Mouse (Mus musculus) midbrain, embryonic 11.5 days (tissue): ENCODE measurements at regions not wholly inside any gene's neighbourhood (a gene's known extent, or its start where the extent isn't known, plus 50 kb on each side); places are given as distances from the start of the nearest gene placed in this dataset.

ENCODE experiments used
- ATAC-seq: fragments of 200-750 bp; cut with Nextera tagmentation; 2 replicates; pipeline ENCODE4 v1.8.0; 2017; ENCODE audit warnings: moderate TSS enrichment, moderate library complexity; ENCODE audit not compliant: low FRiP score
- DNase-seq: peaks from one replicate; pipeline ENCODE4 v3.0.0; 2015; ENCODE audit warnings: low spot score; ENCODE audit errors: missing footprints
- H3K27ac ChIP-seq: fragments of 300-500 bp; sonication (generic); 2 replicates; pipeline ENCODE4 v1.5.1; 2014; ENCODE audit warnings: low read depth, low read length
- H3K27me3 ChIP-seq: fragments of 300-500 bp; sonication (generic); 2 replicates; pipeline ENCODE4 v1.6.1; 2014; ENCODE audit warnings: mild to moderate bottlenecking, low read length, moderate library complexity, mixed read lengths; ENCODE audit not compliant: control insufficient read depth, insufficient read depth
- H3K36me3 ChIP-seq: fragments of 300-500 bp; sonication (generic); 2 replicates; pipeline ENCODE4 v1.6.1; 2014; ENCODE audit warnings: mild to moderate bottlenecking, low read length, moderate library complexity, mixed read lengths; ENCODE audit not compliant: control insufficient read depth, insufficient read depth
- H3K4me1 ChIP-seq: fragments of 300-500 bp; sonication (generic); 2 replicates; pipeline ENCODE4 v1.6.1; 2014; ENCODE audit warnings: low read length; ENCODE audit not compliant: control insufficient read depth, insufficient read depth
- H3K4me2 ChIP-seq: fragments of 300-500 bp; sonication (generic); 2 replicates; pipeline ENCODE4 v1.6.1; 2014; ENCODE audit warnings: mild to moderate bottlenecking, moderate library complexity
- H3K4me3 ChIP-seq: fragments of 300-500 bp; sonication (generic); 2 replicates; pipeline ENCODE4 v1.5.1; 2014; ENCODE audit warnings: low read depth, low read length
- H3K9ac ChIP-seq: fragments of 300-500 bp; sonication (generic); 2 replicates; pipeline ENCODE4 v1.6.1; 2014; ENCODE audit warnings: low read length
- H3K9me3 ChIP-seq: fragments of 300-500 bp; sonication (generic); 2 replicates; pipeline ENCODE4 v1.6.1; 2016; ENCODE audit warnings: low read length; ENCODE audit not compliant: control insufficient read depth
- WGBS: fragments of 180-500 bp; shearing (Covaris S2); extraction: QIAGEN DNeasy Blood & Tissue Kit; methylation state at CpG from one replicate; pipeline ENCODE4 v1.1.7; 2014; 5-methylcytosine and 5-hydroxymethylcytosine counted together

DNA sequence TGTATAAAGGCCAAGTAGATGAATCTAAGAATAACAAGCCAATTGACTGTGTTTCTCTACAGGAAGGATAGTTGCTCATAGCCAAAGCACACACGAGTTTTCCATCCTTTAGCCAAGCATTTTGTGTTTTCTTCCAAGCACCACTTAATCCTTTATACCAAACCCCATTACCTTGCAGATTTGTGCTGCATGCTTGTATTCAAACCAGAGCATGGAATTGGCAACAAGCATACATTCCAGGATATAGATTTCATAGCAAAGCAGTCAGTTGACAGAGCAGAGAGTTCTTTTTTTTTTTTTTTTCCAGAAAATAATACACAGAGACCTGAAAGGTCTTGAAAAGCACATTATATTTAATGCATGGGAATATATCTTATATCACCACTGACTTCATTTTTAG lies 169.9 kb downstream of the Pom121l12 start:
- no peak overlapping the region for H3K27ac ChIP-seq
- H3K4me1 ChIP-seq, result no peaks in the 10 kb centered on the region
- no peaks in the 10 kb centered on the region for H3K36me3 ChIP-seq
- ATAC-seq (no peak), DNase-seq (no peak)
- H3K9ac ChIP-seq, result no peak overlapping the region
- H3K4me2 ChIP-seq, result no peak overlapping the region
- H3K9me3 ChIP-seq, result no peaks in the 10 kb centered on the region
- no peak overlapping the region for H3K4me3 ChIP-seq
- 65% methylated on average over 1 of the region's 1 CpGs for WGBS
- H3K27me3 ChIP-seq, result no peaks in the 10 kb centered on the region

GRCm38 (mm10) chr11:14769448-14770357 lies 170.6 kb downstream of the Pom121l12 start:
- no peak overlapping the region for H3K4me2 ChIP-seq
- H3K27ac ChIP-seq, result no peak overlapping the region
- no peak overlapping the region for H3K4me3 ChIP-seq
- no peaks in the 10 kb centered on the region for H3K4me1 ChIP-seq
- ATAC-seq (no peak), DNase-seq (peak; percentile 82)
- no peak overlapping the region for H3K9ac ChIP-seq
- no peaks in the 10 kb centered on the region for H3K27me3 ChIP-seq
- no peaks in the 10 kb centered on the region for H3K36me3 ChIP-seq
- no peaks in the 10 kb centered on the region for H3K9me3 ChIP-seq
- WGBS, result 46% methylated on average over 9 of the region's 9 CpGs

- ATAC-seq (no peak), DNase-seq (no peak)
- no peak overlapping the region for H3K4me2 ChIP-seq
- no peak overlapping the region for H3K27ac ChIP-seq
- no peak overlapping the region for H3K4me3 ChIP-seq
- no peaks in the 10 kb centered on the region for H3K36me3 ChIP-seq
- H3K27me3 ChIP-seq, result no peaks in the 10 kb centered on the region
- no peak overlapping the region for H3K9ac ChIP-seq
- no peaks in the 10 kb centered on the region for H3K4me1 ChIP-seq
- no peaks in the 10 kb centered on the region for H3K9me3 ChIP-seq
- 81% methylated on average over 1 of the region's 1 CpGs for WGBS
These were observed 199.2 kb downstream of the Pom121l12 start for GRCm38 (mm10) chr11:14798314-14798713.

DNA sequence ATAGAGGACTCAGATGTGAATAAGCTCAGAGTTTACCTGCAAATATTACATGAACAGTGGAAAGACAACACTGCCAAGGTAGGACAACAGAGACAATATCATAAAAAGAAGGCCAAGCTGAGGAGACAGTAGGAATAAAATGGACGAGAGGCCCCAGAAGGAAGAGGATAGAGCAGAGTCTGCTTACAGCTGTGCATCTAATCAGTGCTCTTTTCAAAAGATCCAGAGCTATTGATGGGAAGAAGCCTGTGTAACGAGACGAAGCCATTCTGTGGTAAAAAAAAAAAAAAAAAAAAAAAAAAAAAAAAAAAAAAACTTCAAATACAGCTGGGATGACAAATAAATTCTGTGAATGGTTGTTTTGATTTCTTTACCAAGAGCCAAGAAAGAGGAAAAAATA lies 200.2 kb downstream of the Pom121l12 start:
- no peak overlapping the region for H3K4me2 ChIP-seq
- no peaks in the 10 kb centered on the region for H3K9me3 ChIP-seq
- no peak overlapping the region for H3K27ac ChIP-seq
- ATAC-seq, result no peak
- WGBS, result 60% methylated on average over 3 of the region's 3 CpGs
- no peaks in the 10 kb centered on the region for H3K27me3 ChIP-seq
- DNase-seq, result no peak
- no peak overlapping the region for H3K4me3 ChIP-seq
- no peaks in the 10 kb centered on the region for H3K4me1 ChIP-seq
- no peaks in the 10 kb centered on the region for H3K36me3 ChIP-seq
- H3K9ac ChIP-seq, result no peak overlapping the region

GRCm38 (mm10) chr11:14818936-14819335 lies 219.9 kb downstream of the Pom121l12 start:
- Histone ChIP-seq H3K36me3 (no peaks in the 10 kb centered on the region), H3K27ac (no peak overlapping the region), H3K4me1 (no peaks in the 10 kb centered on the region), H3K4me2 (no peak overlapping the region), H3K9me3 (no peaks in the 10 kb centered on the region), H3K4me3 (no peak overlapping the region), H3K27me3 (no peaks in the 10 kb centered on the region), H3K9ac (no peak overlapping the region)
- 23% methylated on average over 2 of the region's 2 CpGs for WGBS
- no peak for ATAC-seq
- no peak for DNase-seq
